Mouse (Mus musculus) liver, postnatal 0 days (tissue): ENCODE measurements around the gene Prkcq. TPM values are rescaled to one million over a fixed set of nuclear protein-coding genes. Genes with fewer than 3 reads are reported as not detected.

Experiments used
- ATAC-seq: fragments of 200-750 bp; cut with Nextera tagmentation; 2 replicates; pipeline ENCODE4 v1.8.0; 2017; ENCODE audit warnings: mild to moderate bottlenecking, moderate library complexity
- DNase-seq: peaks from one replicate; pipeline ENCODE4 v3.0.0-alpha.2; 2016
- H3K27ac ChIP-seq: fragments of 300-500 bp; sonication (generic); 2 replicates; pipeline ENCODE4 v1.5.1; 2014; ENCODE audit warnings: antibody characterized with exemption, moderate library complexity, mild to moderate bottlenecking, low read depth
- H3K27me3 ChIP-seq: fragments of 300-500 bp; sonication (generic); 2 replicates; pipeline ENCODE4 v1.6.1; 2014; ENCODE audit warnings: low read length, control low read depth, mixed read lengths; ENCODE audit not compliant: insufficient read depth
- H3K36me3 ChIP-seq: fragments of 300-500 bp; sonication (generic); replicated peaks from 2 replicates; pipeline ENCODE4 v1.6.1; 2014; ENCODE audit warnings: mild to moderate bottlenecking, control low read depth, low read length, moderate library complexity, mixed read lengths; ENCODE audit not compliant: insufficient read depth
- H3K4me1 ChIP-seq: fragments of 300-500 bp; sonication (generic); 2 replicates; pipeline ENCODE4 v1.6.1; 2014; ENCODE audit warnings: antibody characterized with exemption, mild to moderate bottlenecking, control low read depth; ENCODE audit not compliant: insufficient read depth
- H3K4me2 ChIP-seq: fragments of 300-500 bp; sonication (generic); 2 replicates; pipeline ENCODE4 v1.6.1; 2014; ENCODE audit warnings: low read depth, mild to moderate bottlenecking, low read length, moderate library complexity, mixed read lengths
- H3K4me3 ChIP-seq: fragments of 300-500 bp; sonication (generic); 2 replicates; pipeline ENCODE4 v1.5.1; 2014; ENCODE audit warnings: low read depth, low read length
- H3K9ac ChIP-seq: fragments of 300-500 bp; sonication (generic); replicated peaks from 2 replicates; pipeline ENCODE4 v1.6.1; 2014; ENCODE audit warnings: mild to moderate bottlenecking, moderate library complexity
- H3K9me3 ChIP-seq: fragments of 300-500 bp; sonication (generic); 2 replicates; pipeline ENCODE4 v1.6.1; 2016; ENCODE audit warnings: mild to moderate bottlenecking, control low read depth, low read length, mixed read lengths
- CTCF ChIP-seq: sonication (generic); IDR thresholded peaks from 2 replicates; pipeline ENCODE4 v1.5.1; 2016; ENCODE audit warnings: antibody characterized with exemption, low read depth
- EP300 ChIP-seq: IDR thresholded peaks from 2 replicates; pipeline ENCODE4 v1.6.1; 2016; ENCODE audit warnings: antibody characterized with exemption, low read depth, mild to moderate bottlenecking
- WGBS: fragments of 180-500 bp; shearing (Covaris S2); extraction: QIAGEN DNeasy Blood & Tissue Kit; methylation state at CpG from one replicate; pipeline ENCODE4 v1.1.7; 2014; ENCODE audit not compliant: insufficient replicate concordance; 5-methylcytosine and 5-hydroxymethylcytosine counted together
- polyA plus RNA-seq: library from polyadenylated mRNA; unstranded; fragments of >200 nt; fragmentation: Nextera tagmentation; extraction: Ambion mirVana; gene quantifications from 2 replicates; pipeline ENCODE4 v1.2.1, GENCODE M21; 2015

The Prkcq gene
- polyA plus RNA-seq, 1 experiment from 2014 or later, result 3.1 TPM

- H3K27ac ChIP-seq, result no peak overlapping the region
- H3K4me3 ChIP-seq, result no peak overlapping the region
- no peak for ATAC-seq
- no peak overlapping the region for H3K4me2 ChIP-seq
- no peak for DNase-seq
- no peaks in the 10 kb centered on the region for H3K9me3 ChIP-seq
- no peaks in the 10 kb centered on the region for H3K27me3 ChIP-seq
- no peak for TF ChIP-seq CTCF
- no peak for TF ChIP-seq EP300
- H3K4me1 ChIP-seq, result no peaks in the 10 kb centered on the region
- 79% methylated on average over 3 of the region's 3 CpGs for WGBS
- no peaks in the 10 kb centered on the region for H3K36me3 ChIP-seq
- H3K9ac ChIP-seq, result no peak overlapping the region
Measured at GRCm38 (mm10) chr2:11224808-11225484, 53.0 kb downstream of the Prkcq start.

DNA sequence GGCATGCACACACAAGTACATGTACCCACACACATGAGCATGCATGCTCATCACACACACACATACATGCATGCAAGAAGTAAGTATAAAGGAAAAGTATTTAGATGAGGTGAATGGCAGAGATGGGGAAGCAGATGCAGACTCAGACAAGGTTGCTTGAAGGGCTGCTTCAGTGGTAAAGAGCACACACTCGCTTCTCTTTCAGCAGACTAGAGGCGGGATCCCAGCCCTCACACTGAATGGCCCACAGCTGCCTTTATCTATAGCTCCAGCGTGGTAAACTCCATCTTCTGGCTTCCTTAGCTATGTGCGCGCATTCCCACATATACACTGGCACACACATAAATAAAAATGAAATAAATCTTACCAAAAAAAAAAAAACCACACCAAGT, 53.6 kb downstream of the Prkcq start:
- H3K9ac ChIP-seq, result no peak overlapping the region
- no peaks in the 10 kb centered on the region for H3K27me3 ChIP-seq
- ATAC-seq (no peak), DNase-seq (no peak)
- no peak overlapping the region for H3K27ac ChIP-seq
- 40% methylated on average over 5 of the region's 5 CpGs for WGBS
- no peak overlapping the region for H3K4me3 ChIP-seq
- H3K4me2 ChIP-seq, result no peak overlapping the region
- no peaks in the 10 kb centered on the region for H3K36me3 ChIP-seq
- H3K4me1 ChIP-seq, result no peaks in the 10 kb centered on the region
- no peak for TF ChIP-seq EP300
- H3K9me3 ChIP-seq, result no peaks in the 10 kb centered on the region

DNA sequence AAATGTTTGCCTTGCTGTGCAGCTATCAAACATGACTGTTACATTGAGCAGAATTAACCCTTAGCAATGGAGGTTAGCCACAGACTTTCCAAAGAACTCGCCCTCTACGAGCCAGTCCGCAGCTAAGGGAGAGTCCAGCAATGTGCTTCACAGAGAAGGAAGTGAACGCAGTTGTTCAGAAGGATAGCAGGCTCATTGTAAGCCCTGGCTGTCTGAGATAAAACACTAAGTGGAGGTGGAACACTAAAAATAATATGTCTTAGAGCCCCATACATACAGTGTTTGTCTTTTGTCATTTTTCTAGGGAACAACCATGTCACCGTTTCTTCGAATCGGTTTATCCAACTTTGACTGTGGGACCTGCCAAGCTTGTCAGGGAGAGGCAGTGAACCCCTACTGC, 54.6 kb downstream of the Prkcq start:
- Histone ChIP-seq H3K4me1 (no peaks in the 10 kb centered on the region), H3K9ac (no peak overlapping the region), H3K27me3 (no peaks in the 10 kb centered on the region), H3K9me3 (no peaks in the 10 kb centered on the region), H3K27ac (no peak overlapping the region), H3K36me3 (no peaks in the 10 kb centered on the region), H3K4me2 (no peak overlapping the region), H3K4me3 (no peak overlapping the region)
- WGBS, result 38% methylated on average over 7 of the region's 7 CpGs
- DNase-seq, result no peak
- ATAC-seq, result peak; percentile 70
- no peak for TF ChIP-seq CTCF
- TF ChIP-seq EP300, result peak; percentile 47; the same call in 1 of the 2 replicates

DNA sequence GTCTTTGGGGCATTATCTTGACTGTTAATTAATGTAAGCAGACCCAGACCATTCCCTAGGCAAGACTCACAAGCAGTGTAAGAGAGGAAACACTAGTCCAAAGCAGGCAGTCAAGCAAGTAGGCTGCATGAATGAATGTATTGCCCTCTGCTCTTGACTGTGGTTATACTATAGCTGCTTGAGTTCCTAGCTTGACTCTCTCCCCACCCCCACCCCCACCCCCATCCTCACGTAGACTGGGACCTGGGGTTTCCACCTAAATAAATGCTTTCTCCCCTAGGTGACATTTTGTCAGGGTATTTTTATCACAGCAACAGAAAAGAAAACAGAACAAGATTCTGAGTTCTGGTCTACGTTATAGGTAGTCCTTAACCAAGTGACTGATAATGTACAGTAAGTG, 57.2 kb downstream of the Prkcq start:
- Histone ChIP-seq H3K27ac (no peak overlapping the region), H3K4me3 (no peak overlapping the region), H3K9ac (no peak overlapping the region), H3K4me2 (no peak overlapping the region), H3K4me1 (no peaks in the 10 kb centered on the region), H3K9me3 (no peaks in the 10 kb centered on the region), H3K27me3 (no peaks in the 10 kb centered on the region), H3K36me3 (no peaks in the 10 kb centered on the region)
- TF ChIP-seq EP300 (no peak), CTCF (no peak)
- ATAC-seq (no peak), DNase-seq (no peak)
- WGBS, result 65% methylated on average over 2 of the region's 2 CpGs

DNA sequence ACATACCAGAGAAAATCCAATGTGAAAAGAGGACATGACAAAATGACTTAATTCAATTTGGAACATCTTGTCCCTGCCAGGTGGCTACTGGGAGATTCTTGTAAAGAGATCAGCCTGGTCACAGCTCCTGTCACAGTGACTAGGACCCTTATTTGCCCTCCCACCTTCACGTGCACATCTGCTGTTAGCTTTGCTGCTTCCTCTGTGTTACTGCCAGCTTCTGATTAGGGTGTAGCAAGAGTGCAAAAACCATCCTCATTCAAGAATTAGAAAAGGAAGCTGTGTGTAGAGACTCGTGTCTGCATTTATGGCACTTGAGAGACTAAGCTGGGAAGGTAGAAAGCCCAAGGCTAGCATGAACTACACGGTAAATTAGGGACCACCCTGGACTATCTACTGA, 59.2 kb downstream of the Prkcq start:
- WGBS, result 20% methylated on average over 3 of the region's 3 CpGs
- Histone ChIP-seq H3K36me3 (no peaks in the 10 kb centered on the region), H3K9ac (no peak overlapping the region), H3K4me1 (no peaks in the 10 kb centered on the region), H3K9me3 (no peaks in the 10 kb centered on the region), H3K4me3 (no peak overlapping the region), H3K27ac (no peak overlapping the region), H3K4me2 (no peak overlapping the region), H3K27me3 (no peaks in the 10 kb centered on the region)
- no peak for TF ChIP-seq CTCF
- no peak for TF ChIP-seq EP300
- DNase-seq (no peak), ATAC-seq (no peak)

GRCm38 (mm10) chr2:11231988-11232387, 60.1 kb downstream of the Prkcq start:
- WGBS, result 73% methylated on average over 5 of the region's 5 CpGs

More at GRCm38 (mm10) chr2:11231988-11232387, 60.1 kb downstream of the Prkcq start:
- Histone ChIP-seq H3K36me3 (no peaks in the 10 kb centered on the region), H3K27me3 (no peaks in the 10 kb centered on the region), H3K4me2 (no peak overlapping the region), H3K4me3 (no peak overlapping the region), H3K27ac (no peak overlapping the region), H3K9ac (no peak overlapping the region), H3K9me3 (no peaks in the 10 kb centered on the region), H3K4me1 (no peaks in the 10 kb centered on the region)
- no peak for ATAC-seq
- TF ChIP-seq CTCF (no peak), EP300 (no peak)
- no peak for DNase-seq
